Mouse (Mus musculus): ENCODE measurements around the gene Grm7.

- TF ChIP-seq POLR2A (IDR thresholded peaks at IDR 0.05; ENCODE audit: insufficient read length, low read depth) (no peak), MYOD1 (IDR thresholded peaks at IDR 0.05; ENCODE audit: control insufficient read depth in 1 of 3, insufficient read length in 2 of 3, low read depth in 2 of 3) (no peak), MAX (IDR thresholded peaks at IDR 0.05; ENCODE audit: low read depth) (no peak), E2F4 (IDR thresholded peaks at IDR 0.05; ENCODE audit: insufficient read depth) (no peak), POLR2AphosphoS2 (IDR thresholded peaks at IDR 0.05; ENCODE audit: insufficient read length, low read depth) (no peak), TCF12 (IDR thresholded peaks at IDR 0.05; ENCODE audit: insufficient read depth, poor library complexity, severe bottlenecking) (no peak), USF1 (IDR thresholded peaks at IDR 0.05; ENCODE audit: low read depth) (no peak), SRF (IDR thresholded peaks at IDR 0.05; ENCODE audit: control insufficient read depth, insufficient read length, low read depth) (no peak)
Measured at GRCm38 (mm10) chr6:111601892-111602654, 956.7 kb downstream of the Grm7 start.
